Mouse (Mus musculus) c-Kit-negative CD71-positive TER-119-positive erythroid progenitor cells, embryonic 14.5 days (primary cell): ENCODE data around the gene Rbm47.
"Not testable (repeated sequence)": the region's sequence is repeated elsewhere in the genome, so short reads cannot be mapped to it uniquely, and the experiment has no call there.

Experiments used
- DNase-seq: peaks from one replicate; pipeline ENCODE4 v3.0.0-alpha.2; 2013; ENCODE audit warnings: low read depth, low spot score

Gene Rbm47

DNA sequence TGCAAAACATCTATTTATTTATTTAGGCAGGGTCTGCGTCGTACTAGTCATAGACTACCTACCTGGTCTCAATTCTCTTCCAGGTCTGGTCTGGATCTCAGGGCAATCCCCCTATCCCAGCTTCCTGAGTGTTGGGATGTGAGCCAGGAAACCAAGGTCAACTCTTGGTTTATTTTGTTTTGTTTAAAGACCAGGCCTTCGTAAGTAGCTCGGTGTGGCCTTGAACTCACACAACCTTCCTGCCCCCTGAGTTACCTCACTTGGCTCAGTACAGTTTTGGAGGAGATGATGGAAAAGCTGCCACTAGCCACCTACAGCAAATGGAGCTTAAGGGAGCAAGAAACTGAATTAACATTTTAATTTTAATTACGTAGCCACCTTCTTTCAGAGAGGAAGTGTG lies 144.7 kb downstream of the Rbm47 start:
- no peak for DNase-seq

DNA sequence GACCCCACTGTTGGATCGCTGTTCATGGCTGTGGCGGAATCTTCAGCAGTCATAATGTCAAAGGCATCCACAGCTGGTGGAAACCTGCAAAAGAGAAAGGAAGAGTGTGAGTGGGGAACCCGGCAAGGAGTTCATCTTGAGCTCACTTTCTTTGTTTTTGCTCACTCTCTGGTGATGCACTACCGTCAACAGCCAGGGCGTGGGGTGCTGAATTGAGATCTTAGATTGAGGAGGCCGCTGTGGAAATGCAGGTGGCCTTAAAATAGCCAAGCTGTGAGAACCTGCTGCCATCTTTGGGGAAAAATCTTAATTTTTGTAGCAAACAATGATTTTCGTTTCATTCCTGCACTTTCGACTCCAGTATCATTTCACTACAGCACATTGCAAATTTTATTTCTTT lies 145.7 kb downstream of the Rbm47 start:
- DNase-seq, result no peak

DNA sequence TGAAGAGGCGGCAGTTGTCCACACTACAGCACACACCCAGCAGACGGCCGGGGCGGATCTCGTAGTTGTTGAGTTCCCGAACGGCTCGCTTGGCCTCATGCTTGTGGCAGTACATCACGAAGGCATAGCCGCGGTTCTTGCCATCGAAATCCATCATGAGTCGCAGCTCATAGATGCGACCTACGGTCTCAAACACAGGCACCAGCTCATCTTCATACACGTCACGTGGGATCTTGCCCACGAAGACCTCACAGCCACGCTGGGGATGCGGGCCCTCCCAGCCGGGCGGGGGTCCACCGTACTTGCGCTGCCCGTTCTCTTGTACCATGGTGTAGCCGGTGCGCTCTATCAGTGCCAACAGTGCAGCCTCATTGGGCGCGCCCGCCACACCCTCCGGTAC lies 146.1 kb downstream of the Rbm47 start:
- no peak for DNase-seq

DNA sequence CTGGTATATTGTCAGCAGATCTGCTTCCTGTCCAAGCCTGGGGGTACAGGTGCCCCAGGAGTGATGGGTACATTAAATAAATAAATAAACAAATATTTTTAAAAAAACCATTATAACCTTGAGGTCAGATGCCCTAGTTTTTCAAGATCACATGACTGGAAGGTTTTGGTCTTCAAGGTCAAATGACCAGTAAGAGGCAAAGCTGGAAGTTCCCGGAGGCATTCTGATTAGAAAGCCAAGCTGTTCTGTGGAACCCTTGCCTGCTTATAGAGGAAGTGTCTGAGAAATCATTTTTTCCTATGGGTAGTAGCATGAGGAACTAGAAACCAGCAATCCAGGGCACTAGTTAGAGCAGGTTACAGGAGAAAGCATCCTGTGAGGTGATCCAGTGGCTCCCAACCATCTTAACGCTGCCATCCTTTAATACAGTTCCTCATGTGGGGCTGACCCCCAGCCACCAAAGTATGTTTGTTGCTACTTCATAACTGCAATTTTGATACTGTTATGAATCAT lies 157.4 kb downstream of the Rbm47 start:
- DNase-seq, result no peak

DNA sequence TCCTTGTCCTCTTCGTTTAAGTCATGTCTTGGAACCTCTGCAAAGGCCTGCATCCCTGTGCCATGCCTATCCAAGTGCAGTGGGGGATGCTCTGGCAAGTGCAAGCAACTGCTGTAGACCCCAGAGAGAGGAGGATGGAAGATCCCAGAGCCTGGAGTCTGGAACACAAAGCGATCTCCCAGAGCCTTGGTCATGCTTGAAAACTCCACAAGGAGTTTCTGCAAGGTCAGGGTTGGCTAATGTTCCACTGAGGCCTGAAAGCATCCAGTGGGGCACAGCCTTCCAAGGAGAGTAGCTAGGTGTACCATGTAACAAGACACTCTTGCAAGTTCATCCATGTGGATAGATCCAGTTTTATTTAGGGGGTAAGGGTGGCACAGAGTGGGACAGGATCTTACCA lies 158.5 kb downstream of the Rbm47 start:
- no peak for DNase-seq

DNA sequence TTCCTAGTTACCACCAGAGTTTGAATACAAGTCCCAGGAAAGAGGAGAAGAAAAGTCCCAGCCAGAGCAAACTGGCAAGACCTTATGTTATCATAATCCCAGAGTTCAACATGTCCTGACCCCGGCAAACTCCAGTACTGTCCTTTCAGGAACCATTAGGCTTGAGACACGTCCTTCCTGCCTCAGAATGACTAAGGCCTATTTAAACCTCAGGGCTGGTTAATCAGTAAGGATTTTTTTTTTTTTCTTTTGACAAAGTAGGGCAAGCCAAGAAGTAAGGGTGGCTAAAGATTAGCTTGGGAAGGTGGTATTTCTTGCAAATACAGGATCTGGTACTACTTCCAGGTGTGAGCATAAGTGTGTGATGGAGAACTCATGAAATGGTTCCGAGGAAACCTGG lies 158.9 kb downstream of the Rbm47 start:
- no peak for DNase-seq

DNA sequence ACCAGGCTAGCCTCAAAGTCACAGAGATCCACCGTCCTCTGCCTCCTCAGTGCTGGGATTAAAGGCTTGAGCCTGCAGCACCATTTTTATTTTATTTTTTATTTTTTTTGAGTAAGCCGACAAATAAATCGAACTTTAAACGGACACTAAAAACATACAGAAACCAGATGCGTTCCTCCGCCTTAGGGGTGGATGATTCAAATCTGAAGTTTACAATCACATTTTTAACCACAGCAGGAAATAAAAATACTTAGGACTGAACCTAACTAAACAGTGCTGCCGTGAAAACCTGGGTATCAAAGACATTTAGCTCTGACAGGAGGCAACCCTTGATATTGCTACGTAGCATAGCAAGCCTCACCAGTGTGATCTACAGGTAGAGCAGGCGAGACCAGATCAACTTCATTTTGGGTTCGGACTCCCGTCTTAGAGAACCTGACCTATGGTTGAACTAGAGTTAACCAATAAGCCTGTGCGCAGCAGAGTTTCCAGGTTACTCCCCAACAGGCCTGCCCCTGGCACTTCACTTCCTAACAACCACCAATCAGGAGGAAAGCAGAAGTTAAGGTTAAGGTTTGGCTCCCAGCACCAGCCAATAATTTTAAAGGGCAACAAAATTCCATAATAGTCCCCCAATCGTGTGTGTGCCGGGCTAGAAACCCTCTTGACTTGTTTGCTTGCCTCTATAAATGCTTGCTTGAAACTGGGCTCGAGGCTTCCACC lies 164.5 kb downstream of the Rbm47 start:
- DNase-seq, result no peak

DNA sequence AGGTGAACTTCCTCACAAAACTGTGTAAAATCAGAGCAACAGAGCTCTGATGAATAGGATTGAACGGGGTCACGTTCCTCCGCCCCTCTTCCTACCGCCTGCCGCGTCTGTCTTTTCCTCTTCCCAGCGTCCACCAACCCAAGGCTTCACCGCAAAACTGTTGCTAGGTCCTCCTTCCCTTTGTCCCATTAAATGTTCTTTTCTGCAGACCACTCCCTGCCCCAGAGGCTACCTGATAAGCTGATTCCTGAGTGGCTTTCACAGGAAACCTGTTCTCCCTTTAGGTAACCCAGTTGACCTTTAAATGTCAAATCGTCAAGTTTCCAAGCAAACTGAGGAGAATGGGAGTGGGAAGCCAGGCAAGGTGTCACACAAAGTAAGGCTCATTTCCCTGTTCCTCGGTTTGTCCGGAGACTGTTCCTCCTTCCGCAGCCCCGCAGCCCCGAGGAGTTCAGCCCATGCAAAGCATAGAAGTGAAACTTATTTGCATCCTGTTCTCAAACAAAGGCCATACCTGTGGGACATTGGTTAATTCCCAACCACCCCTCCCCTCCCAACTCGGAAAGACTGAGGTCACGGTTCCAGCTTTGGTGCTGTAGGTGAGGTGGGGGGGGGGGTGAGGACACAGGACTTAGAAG lies 167.8 kb downstream of the Rbm47 start:
- DNase-seq, result no peak

DNA sequence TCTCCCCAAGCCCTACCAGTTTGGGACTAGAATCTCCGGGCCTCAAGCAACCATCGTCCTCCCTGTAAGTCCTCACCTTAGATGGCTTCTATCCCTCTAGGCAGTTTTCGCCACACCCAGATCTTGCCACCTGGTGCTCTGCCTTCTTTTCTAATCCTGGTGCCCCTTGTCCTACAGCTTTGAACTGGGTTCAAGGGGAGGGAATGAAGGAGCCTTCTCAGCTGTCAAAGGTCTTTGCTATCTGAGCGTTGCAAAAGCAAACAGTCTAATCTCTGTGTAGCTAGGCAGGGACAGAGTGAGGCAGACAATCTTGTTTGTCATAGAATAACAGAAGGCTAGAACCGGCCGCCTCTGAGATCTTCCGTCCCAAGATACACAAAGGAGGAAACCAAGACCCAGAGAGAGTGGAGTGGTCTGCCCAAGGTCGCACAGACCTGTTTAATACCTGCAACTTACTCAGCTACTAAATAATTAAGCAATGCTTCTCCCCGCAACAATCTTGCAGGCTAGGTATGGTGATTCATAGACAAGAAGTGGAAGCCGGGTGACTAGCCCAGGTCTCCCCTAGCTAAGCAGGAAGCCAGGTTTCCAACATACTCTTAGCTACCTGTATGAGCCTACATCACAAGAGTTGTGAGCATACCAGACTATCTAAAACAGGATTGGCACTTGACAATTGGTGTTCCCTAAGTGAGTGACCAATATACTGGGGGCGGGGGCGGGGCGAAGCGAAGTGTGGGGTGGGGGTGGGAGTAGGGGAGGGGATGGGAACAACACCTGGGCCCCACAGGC lies 168.6 kb downstream of the Rbm47 start, which contains the start of gene 9130230L23Rik:
Gene 9130230L23Rik (minus strand): TSS at position 152 of the 792 bp plus-strand sequence.
- no peak for DNase-seq

DNA sequence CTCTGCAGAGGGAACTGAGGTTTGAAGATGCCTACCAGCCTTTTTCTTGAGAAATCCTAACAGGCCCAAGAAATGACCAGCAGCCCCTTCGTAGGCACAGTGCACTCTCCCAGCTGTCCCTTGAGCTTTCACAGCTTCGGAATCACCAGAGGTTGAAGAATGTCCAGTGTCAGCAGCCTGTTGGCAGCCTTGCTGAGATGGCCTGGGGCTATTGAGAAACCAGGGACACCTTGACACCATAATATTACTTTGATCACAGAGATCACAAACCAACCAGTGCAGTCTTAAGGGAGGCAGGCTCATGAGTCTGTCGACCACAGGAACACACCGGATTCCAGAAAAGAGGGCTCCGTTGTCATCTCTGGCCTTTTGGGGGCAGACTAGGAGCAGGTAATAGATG lies 171.7 kb downstream of the Rbm47 start:
- DNase-seq, result no peak

DNA sequence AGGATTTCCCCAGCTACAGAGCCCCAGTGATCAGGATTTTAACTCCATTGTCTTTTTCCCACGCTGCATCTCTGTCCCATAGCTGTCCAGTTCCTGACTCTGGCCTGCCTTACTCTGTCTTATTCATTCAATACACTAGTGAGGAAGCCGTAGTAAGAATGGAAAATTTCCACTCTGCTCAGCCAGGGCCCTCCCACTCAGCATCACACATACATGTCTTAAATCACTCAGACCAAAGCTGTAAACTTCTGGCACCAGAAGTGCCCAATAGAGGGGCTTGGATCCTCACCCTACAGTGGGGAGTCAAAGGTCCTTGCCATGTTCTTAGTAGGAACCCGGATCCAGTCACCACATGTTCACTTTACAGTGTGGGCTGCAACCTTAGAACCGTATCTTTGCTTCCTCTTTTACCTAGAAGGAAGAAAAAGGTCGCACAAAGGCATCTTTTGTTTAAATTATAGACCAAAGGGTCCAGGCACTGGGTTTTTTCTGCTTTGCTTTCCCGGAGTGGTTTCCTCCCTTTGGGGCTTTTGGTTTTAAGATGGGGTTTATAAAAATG lies 172.3 kb downstream of the Rbm47 start:
- no peak for DNase-seq

DNA sequence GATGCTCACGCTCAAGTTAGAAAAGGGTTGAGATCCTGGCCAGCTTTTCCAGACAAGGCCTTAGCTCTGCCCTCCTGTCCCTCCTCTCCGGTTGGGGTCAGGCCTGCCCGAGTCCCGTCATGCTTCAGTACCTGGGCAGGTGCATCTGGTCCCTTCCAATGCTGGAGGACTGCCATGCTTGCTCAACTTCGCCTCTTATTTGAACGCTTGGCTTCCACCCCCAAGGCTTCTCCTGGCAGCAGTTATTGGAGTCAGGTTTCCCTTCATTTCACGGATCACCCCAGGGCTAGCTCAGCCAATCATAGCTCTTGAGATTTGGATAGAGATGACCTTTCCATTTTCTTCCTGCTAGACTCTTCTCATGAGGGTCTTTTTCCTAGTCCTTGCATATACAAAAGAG lies 172.8 kb downstream of the Rbm47 start:
- DNase-seq, result no peak

DNA sequence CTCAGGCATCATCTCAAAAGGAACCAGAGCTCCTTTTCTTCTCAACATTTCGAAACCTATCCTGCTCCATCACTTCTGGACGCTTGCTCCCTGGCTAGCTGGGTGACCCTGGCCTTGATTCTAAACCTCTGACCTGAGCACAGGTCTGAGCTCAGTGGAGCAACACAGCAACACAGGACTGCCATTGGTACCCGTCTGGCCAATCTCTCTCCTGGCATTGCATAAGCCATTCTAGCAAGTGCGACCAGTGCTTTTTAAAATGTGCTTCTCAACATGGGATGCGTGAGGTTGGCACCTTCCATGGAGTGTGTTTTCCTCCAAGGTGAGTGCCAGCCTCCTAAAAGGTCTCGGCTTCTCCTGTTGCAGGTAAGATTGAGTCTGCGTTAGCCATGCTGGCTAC lies 173.8 kb downstream of the Rbm47 start:
- DNase-seq, result no peak

DNA sequence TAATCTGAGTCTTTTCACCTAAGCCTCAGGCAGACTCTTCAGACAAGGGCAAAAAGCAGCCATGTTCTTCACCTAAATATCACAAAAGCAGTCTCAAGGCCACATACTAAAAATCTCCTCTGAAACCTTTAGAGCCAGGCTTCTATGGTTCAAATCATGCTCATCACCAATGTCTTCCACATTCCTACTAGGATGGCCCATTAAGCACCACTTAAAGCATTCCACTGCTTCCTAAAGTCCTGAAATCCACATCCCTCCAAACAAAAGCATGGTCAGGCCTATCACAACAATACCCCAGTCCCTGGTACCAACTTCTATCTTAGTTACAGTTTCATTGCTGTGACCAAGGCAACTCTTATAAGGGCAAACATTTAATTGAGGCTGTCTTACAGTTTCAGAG lies 175.1 kb downstream of the Rbm47 start:
- DNase-seq, result no peak

DNA sequence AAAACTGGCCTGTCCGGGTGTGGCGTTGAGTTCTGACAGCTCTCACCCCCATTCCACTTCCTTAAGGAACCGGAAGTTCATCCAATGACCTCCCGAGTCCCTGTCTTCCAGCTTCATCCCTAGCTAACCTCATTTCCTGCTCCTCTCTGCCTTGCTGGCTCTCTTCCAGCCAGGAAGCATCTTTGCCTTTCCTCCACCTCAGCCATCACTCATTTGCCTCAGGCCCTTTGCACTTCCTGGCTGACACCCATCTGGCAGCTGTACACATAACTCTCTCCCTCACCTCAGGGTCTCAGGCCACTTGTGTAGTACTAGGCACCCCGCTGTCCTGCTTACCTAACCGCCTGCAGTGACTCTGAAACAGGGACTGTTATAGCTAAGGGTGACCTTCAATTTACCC lies 178.3 kb downstream of the Rbm47 start:
- DNase-seq, result no peak

DNA sequence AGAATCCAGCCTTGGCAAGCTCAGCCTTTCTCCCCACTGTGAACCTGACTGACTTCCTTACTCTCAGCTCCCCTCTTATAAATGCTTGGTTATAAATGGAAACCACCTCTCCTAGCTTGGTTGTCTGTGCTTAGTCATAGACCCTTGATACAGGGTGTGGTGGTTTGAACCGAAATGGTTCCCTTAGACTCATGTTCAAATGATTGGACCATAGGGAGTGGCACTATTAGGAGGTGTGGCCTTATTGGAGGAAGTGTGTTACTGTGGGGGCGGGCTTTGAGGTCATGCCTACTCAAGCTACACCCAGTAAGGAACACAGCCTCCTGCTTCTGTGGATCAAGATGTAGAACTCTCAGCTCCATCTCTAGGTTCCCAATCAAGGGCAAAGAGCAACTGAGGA lies 181.7 kb downstream of the Rbm47 start:
- no peak for DNase-seq

DNA sequence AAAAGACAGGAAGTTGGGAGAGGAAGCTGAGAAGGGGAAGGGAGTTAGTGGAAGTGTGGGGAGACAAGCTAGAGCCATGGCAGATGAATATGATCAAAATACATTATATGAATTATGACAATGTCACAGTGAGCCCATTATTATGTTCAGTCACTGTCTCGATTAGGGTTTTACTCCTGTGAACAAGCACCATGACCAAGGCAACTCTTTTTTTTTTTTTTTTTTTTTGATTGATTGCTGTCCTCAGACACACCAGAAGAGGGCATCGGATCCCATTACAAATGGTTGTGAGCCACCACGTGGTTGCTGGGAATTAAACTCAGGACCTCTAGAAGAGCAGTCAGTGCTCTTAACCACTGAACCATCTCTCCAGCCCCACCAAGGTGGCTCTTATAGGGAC lies 185.9 kb downstream of the Rbm47 start:
- DNase-seq, result not testable (repeated sequence)

DNA sequence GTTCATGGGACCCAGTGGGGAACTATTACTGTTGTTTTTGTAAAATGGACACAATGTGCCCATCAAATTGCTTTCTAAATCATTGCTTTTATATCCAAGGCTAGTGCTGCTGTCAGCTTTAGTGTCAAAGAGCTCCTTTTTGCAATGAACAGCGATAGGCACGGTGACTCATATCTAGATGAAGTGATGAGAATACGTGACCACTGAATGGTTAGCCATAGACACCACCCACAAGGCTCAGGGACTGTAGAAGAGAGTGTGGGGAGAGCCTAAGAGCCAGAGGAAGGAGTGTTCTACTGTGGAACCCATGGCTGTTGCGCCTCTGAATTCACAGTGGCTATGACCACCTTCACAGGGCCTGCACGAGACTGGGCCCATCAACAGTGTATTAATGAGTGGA lies 186.5 kb downstream of the Rbm47 start:
- no peak for DNase-seq

DNA sequence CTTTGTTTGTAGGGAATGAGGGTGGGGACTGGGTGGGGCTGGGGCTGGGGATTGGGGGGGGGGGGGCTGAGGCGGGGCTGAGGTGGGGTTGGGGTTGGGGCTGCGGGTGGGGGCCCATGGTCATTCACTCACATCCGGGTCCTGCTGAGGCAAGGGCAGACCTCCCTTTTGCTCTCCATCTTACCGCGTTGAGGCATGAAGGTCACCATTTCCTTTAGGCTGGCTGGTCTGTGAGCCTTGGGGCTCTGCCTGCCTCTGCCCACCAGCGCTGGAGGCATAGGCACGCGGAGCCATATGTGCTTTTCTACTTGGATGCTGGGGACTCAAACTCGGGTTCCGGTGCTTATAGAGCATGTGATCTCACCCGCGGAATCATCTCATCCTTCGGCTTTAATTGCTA lies 197.2 kb downstream of the Rbm47 start:
- DNase-seq, result no peak

DNA sequence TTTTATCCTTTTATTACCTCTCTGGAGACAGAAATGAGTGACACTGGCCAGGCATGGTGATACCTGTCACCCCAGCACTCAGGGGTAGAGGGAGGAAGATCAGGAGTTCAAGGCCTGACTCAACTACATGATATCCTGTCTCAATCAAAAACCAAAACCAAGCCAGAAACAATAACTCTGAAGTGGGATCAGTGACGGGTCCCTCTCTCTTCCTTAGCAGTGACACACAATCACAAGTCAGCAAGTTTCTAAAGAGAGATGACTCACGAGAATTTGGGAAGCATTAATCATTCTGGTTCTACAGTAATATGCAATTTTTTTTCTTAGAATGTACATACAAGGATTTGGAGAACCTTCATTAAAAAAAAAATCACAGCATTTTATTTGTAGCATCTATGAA lies 199.7 kb downstream of the Rbm47 start:
- DNase-seq, result no peak

DNA sequence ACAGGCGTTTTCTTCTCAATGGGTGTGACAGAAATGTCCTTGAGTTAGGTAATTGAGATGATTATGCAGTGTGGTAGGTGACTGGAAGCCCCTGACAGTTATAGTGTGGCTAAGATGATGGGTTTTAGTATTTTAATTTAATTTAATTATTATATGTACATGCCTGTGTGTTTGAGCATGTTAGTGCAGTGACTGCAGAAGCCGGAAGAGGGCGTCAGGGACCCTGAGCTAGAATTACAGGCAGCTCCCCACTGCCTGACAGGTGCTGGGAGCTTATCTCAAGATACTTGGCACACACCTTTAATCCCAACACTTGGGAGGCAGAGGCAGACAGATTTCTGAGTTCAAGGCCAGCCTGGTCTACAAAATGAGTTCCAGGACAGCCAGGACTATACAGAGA lies 204.9 kb downstream of the Rbm47 start:
- no peak for DNase-seq

DNA sequence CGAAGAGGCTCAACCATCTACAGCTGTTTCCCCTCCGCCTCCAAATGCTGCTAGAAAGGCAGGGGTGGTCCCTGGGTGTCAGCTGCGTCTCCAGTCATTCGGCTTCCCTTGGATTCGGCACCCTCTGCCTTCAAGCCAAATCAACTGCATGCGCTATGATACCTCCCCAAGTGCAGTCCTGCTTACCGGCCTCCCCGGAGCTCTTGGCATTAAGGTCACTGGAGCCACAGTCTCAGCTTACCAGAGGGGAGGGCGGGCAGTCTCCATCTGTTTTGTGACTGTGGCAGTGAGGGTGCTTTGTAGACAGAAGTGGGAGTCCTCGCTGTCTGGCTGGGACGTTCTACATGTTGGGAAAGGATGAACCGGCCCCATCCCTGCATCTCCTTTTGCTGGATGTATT lies 205.8 kb downstream of the Rbm47 start:
- DNase-seq, result no peak
